Mouse (Mus musculus): Measurements from ENCODE around the gene Gpc4. TPM values are rescaled to one million over a fixed set of nuclear protein-coding genes. Genes with fewer than 3 reads are reported as not detected.

Gene Gpc4
- polyA plus RNA-seq, 1 experiment from 2014 or later: 10.0 TPM

GRCm38 (mm10) chrX:52129604-52130003, 35.4 kb downstream of the Gpc4 start:
- Histone ChIP-seq H3K9ac (no peak overlapping the region), H3K4me2 (replicated peaks) (no peak overlapping the region), H3K27me3 (ENCODE audit: control insufficient read depth, insufficient read depth, low read length) (no peaks in the 10 kb centered on the region), H3K4me1 (replicated peaks; ENCODE audit: control insufficient read depth, insufficient read depth, low read length) (no peaks in the 10 kb centered on the region), H3K9me3 (ENCODE audit: control insufficient read depth, low read length) (no peaks in the 10 kb centered on the region), H3K36me3 (replicated peaks; ENCODE audit: control insufficient read depth, insufficient read depth) (no peaks in the 10 kb centered on the region), H3K4me3 (replicated peaks; ENCODE audit: low read length) (no peak overlapping the region), H3K27ac (no peak overlapping the region)
- 100% methylated on average over 1 of the region's 1 CpGs for WGBS
- no peak for ATAC-seq (ENCODE audit: low FRiP score)
- no peak for DNase-seq (ENCODE audit: low spot score)

- H3K9ac ChIP-seq: no peak overlapping the region
- H3K27ac ChIP-seq: no peak overlapping the region
- no peak overlapping the region for H3K4me3 ChIP-seq (replicated peaks; ENCODE audit: low read length)
- DNase-seq (ENCODE audit: low spot score): no peak
- no peaks in the 10 kb centered on the region for H3K36me3 ChIP-seq (replicated peaks; ENCODE audit: control insufficient read depth, insufficient read depth)
- no peaks in the 10 kb centered on the region for H3K27me3 ChIP-seq (ENCODE audit: control insufficient read depth, insufficient read depth, low read length)
- no peak for ATAC-seq (ENCODE audit: low FRiP score)
- no peaks in the 10 kb centered on the region for H3K4me1 ChIP-seq (replicated peaks; ENCODE audit: control insufficient read depth, insufficient read depth, low read length)
- 75% methylated on average over 4 of the region's 4 CpGs for WGBS
- no peaks in the 10 kb centered on the region for H3K9me3 ChIP-seq (ENCODE audit: control insufficient read depth, low read length)
- no peak overlapping the region for H3K4me2 ChIP-seq (replicated peaks)
Measured at GRCm38 (mm10) chrX:52128794-52129193, 36.3 kb downstream of the Gpc4 start.

- Histone ChIP-seq H3K4me3 (replicated peaks; ENCODE audit: low read length) (no peak overlapping the region), H3K9me3 (ENCODE audit: control insufficient read depth, low read length) (no peaks in the 10 kb centered on the region), H3K4me2 (replicated peaks) (no peak overlapping the region), H3K27me3 (ENCODE audit: control insufficient read depth, insufficient read depth, low read length) (no peaks in the 10 kb centered on the region), H3K4me1 (replicated peaks; ENCODE audit: control insufficient read depth, insufficient read depth, low read length) (no peaks in the 10 kb centered on the region), H3K27ac (no peak overlapping the region), H3K36me3 (replicated peaks; ENCODE audit: control insufficient read depth, insufficient read depth) (no peaks in the 10 kb centered on the region), H3K9ac (no peak overlapping the region)
- ATAC-seq (ENCODE audit: low FRiP score) (no peak), DNase-seq (ENCODE audit: low spot score) (no peak)
- WGBS: 93% methylated on average over 5 of the region's 5 CpGs
Measured at GRCm38 (mm10) chrX:52113651-52114050, 51.4 kb downstream of the Gpc4 start.

GRCm38 (mm10) chrX:52109663-52110062, 55.4 kb downstream of the Gpc4 start:
- Histone ChIP-seq H3K9ac (no peak overlapping the region), H3K27me3 (ENCODE audit: control insufficient read depth, insufficient read depth, low read length) (no peaks in the 10 kb centered on the region), H3K4me2 (replicated peaks) (no peak overlapping the region), H3K36me3 (replicated peaks; ENCODE audit: control insufficient read depth, insufficient read depth) (no peaks in the 10 kb centered on the region), H3K9me3 (ENCODE audit: control insufficient read depth, low read length) (no peaks in the 10 kb centered on the region), H3K4me3 (replicated peaks; ENCODE audit: low read length) (no peak overlapping the region), H3K27ac (no peak overlapping the region), H3K4me1 (replicated peaks; ENCODE audit: control insufficient read depth, insufficient read depth, low read length) (no peaks in the 10 kb centered on the region)
- no peak for ATAC-seq (ENCODE audit: low FRiP score)
- DNase-seq (ENCODE audit: low spot score): no peak
- WGBS: 37% methylated on average over 2 of the region's 2 CpGs

- no peak for ATAC-seq (ENCODE audit: low FRiP score)
- no peak for DNase-seq (ENCODE audit: low spot score)
- Histone ChIP-seq H3K4me3 (replicated peaks; ENCODE audit: low read length) (no peak overlapping the region), H3K36me3 (replicated peaks; ENCODE audit: control insufficient read depth, insufficient read depth) (no peaks in the 10 kb centered on the region), H3K9me3 (ENCODE audit: control insufficient read depth, low read length) (no peaks in the 10 kb centered on the region), H3K4me1 (replicated peaks; ENCODE audit: control insufficient read depth, insufficient read depth, low read length) (no peaks in the 10 kb centered on the region), H3K27me3 (ENCODE audit: control insufficient read depth, insufficient read depth, low read length) (no peaks in the 10 kb centered on the region), H3K9ac (no peak overlapping the region), H3K27ac (no peak overlapping the region), H3K4me2 (replicated peaks) (no peak overlapping the region)
- 56% methylated on average over 1 of the region's 1 CpGs for WGBS
Measured at GRCm38 (mm10) chrX:52108966-52109365, 56.1 kb downstream of the Gpc4 start.

- no peak for DNase-seq (ENCODE audit: low spot score)
- Histone ChIP-seq H3K27me3 (ENCODE audit: control insufficient read depth, insufficient read depth, low read length) (no peaks in the 10 kb centered on the region), H3K9me3 (ENCODE audit: control insufficient read depth, low read length) (no peaks in the 10 kb centered on the region), H3K27ac (no peak overlapping the region), H3K9ac (no peak overlapping the region), H3K36me3 (replicated peaks; ENCODE audit: control insufficient read depth, insufficient read depth) (no peaks in the 10 kb centered on the region), H3K4me3 (replicated peaks; ENCODE audit: low read length) (no peak overlapping the region), H3K4me2 (replicated peaks) (no peak overlapping the region), H3K4me1 (replicated peaks; ENCODE audit: control insufficient read depth, insufficient read depth, low read length) (no peaks in the 10 kb centered on the region)
- ATAC-seq (ENCODE audit: low FRiP score): no peak
- WGBS: 74% methylated on average over 1 of the region's 1 CpGs
Measured at GRCm38 (mm10) chrX:52103771-52104170, 61.3 kb downstream of the Gpc4 start.

- ATAC-seq (ENCODE audit: low FRiP score): no peak
- Histone ChIP-seq H3K9me3 (ENCODE audit: control insufficient read depth, low read length) (no peaks in the 10 kb centered on the region), H3K4me3 (replicated peaks; ENCODE audit: low read length) (no peak overlapping the region), H3K4me1 (replicated peaks; ENCODE audit: control insufficient read depth, insufficient read depth, low read length) (no peaks in the 10 kb centered on the region), H3K36me3 (replicated peaks; ENCODE audit: control insufficient read depth, insufficient read depth) (no peaks in the 10 kb centered on the region), H3K27me3 (ENCODE audit: control insufficient read depth, insufficient read depth, low read length) (no peaks in the 10 kb centered on the region), H3K4me2 (replicated peaks) (no peak overlapping the region), H3K27ac (no peak overlapping the region), H3K9ac (no peak overlapping the region)
- 93% methylated on average over 1 of the region's 1 CpGs for WGBS
- no peak for DNase-seq (ENCODE audit: low spot score)
Measured at GRCm38 (mm10) chrX:52101940-52102339, 63.1 kb downstream of the Gpc4 start.

- Histone ChIP-seq H3K9me3 (ENCODE audit: control insufficient read depth, low read length) (no peaks in the 10 kb centered on the region), H3K4me3 (replicated peaks; ENCODE audit: low read length) (no peak overlapping the region), H3K27ac (no peak overlapping the region), H3K9ac (no peak overlapping the region), H3K4me1 (replicated peaks; ENCODE audit: control insufficient read depth, insufficient read depth, low read length) (no peaks in the 10 kb centered on the region), H3K27me3 (ENCODE audit: control insufficient read depth, insufficient read depth, low read length) (no peaks in the 10 kb centered on the region), H3K4me2 (replicated peaks) (no peak overlapping the region), H3K36me3 (replicated peaks; ENCODE audit: control insufficient read depth, insufficient read depth) (no peaks in the 10 kb centered on the region)
- 87% methylated on average over 6 of the region's 6 CpGs for WGBS
- no peak for DNase-seq (ENCODE audit: low spot score)
- ATAC-seq (ENCODE audit: low FRiP score): no peak
Measured at GRCm38 (mm10) chrX:52101445-52101844, 63.6 kb downstream of the Gpc4 start.

- Histone ChIP-seq H3K27ac (no peak overlapping the region), H3K9me3 (ENCODE audit: control insufficient read depth, low read length) (no peaks in the 10 kb centered on the region), H3K27me3 (ENCODE audit: control insufficient read depth, insufficient read depth, low read length) (no peaks in the 10 kb centered on the region), H3K36me3 (replicated peaks; ENCODE audit: control insufficient read depth, insufficient read depth) (no peaks in the 10 kb centered on the region), H3K4me1 (replicated peaks; ENCODE audit: control insufficient read depth, insufficient read depth, low read length) (no peaks in the 10 kb centered on the region), H3K9ac (no peak overlapping the region), H3K4me3 (replicated peaks; ENCODE audit: low read length) (no peak overlapping the region), H3K4me2 (replicated peaks) (no peak overlapping the region)
- 34% methylated on average over 7 of the region's 7 CpGs for WGBS
- ATAC-seq (ENCODE audit: low FRiP score) (peak; percentile 64), DNase-seq (ENCODE audit: low spot score) (peak; percentile 47)
Measured at GRCm38 (mm10) chrX:52087726-52088348, 77.2 kb downstream of the Gpc4 start.
